Mouse (Mus musculus) midbrain, embryonic 12.5 days (tissue): ENCODE measurements at regions not wholly inside any gene's neighbourhood (a gene's known extent, or its start where the extent isn't known, plus 50 kb on each side); places are given as distances from the start of the nearest gene placed in this dataset.

ENCODE experiments used
- ATAC-seq: fragments of 200-750 bp; cut with Nextera tagmentation; 2 replicates; pipeline ENCODE4 v1.8.0; 2017; ENCODE audit warnings: low read depth, moderate TSS enrichment, moderate library complexity; ENCODE audit not compliant: low FRiP score
- H3K27ac ChIP-seq: fragments of 300-500 bp; sonication (generic); replicated peaks from 2 replicates; pipeline ENCODE4 v1.5.1; 2016; ENCODE audit warnings: mild to moderate bottlenecking
- H3K27me3 ChIP-seq: fragments of 300-500 bp; sonication (generic); 2 replicates; pipeline ENCODE4 v1.6.1; 2016; ENCODE audit warnings: mild to moderate bottlenecking
- H3K36me3 ChIP-seq: fragments of 300-500 bp; sonication (generic); 2 replicates; pipeline ENCODE4 v1.6.1; 2016
- H3K4me1 ChIP-seq: fragments of 300-500 bp; sonication (generic); 2 replicates; pipeline ENCODE4 v1.6.1; 2016
- H3K4me2 ChIP-seq: fragments of 300-500 bp; sonication (generic); replicated peaks from 2 replicates; pipeline ENCODE4 v1.6.1; 2016; ENCODE audit warnings: mild to moderate bottlenecking, moderate library complexity
- H3K4me3 ChIP-seq: fragments of 300-500 bp; sonication (generic); 2 replicates; pipeline ENCODE4 v1.5.1; 2016; ENCODE audit warnings: mild to moderate bottlenecking
- H3K9ac ChIP-seq: fragments of 300-500 bp; sonication (generic); replicated peaks from 2 replicates; pipeline ENCODE4 v1.6.1; 2016; ENCODE audit warnings: mild to moderate bottlenecking, moderate library complexity
- H3K9me3 ChIP-seq: fragments of 300-500 bp; sonication (generic); 2 replicates; pipeline ENCODE4 v1.6.1; 2016; ENCODE audit warnings: mild to moderate bottlenecking
- WGBS: fragments of 180-500 bp; shearing (Covaris S2); methylation state at CpG from one replicate; pipeline ENCODE4 v1.1.7; 2016; 5-methylcytosine and 5-hydroxymethylcytosine counted together

DNA sequence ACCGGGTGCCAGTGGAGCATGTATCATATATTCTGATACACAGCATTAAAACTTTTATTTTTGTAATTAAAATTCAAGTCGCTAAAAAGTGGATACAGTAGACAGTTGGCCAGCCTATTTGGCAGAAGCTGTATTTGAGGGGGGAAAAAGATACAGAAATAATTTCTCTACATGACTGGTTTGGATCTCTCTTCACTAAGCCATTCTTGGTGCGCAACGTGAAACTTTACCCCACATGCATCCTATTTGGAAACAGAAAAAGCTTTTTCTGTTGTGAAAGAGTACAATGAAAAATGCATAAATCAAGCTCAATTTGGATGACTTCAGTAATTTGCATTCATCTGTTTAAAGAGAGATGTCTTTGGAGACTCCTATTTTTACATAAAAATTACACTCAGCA lies 303.2 kb downstream of the Rergl start:
- 85% methylated on average over 4 of the region's 4 CpGs for WGBS
- no peak overlapping the region for H3K27ac ChIP-seq
- no peak for ATAC-seq
- no peaks in the 10 kb centered on the region for H3K9me3 ChIP-seq
- H3K4me3 ChIP-seq: no peak overlapping the region
- no peaks in the 10 kb centered on the region for H3K4me1 ChIP-seq
- H3K27me3 ChIP-seq: no peaks in the 10 kb centered on the region
- H3K36me3 ChIP-seq: no peaks in the 10 kb centered on the region
- H3K9ac ChIP-seq: no peak overlapping the region
- H3K4me2 ChIP-seq: no peak overlapping the region

DNA sequence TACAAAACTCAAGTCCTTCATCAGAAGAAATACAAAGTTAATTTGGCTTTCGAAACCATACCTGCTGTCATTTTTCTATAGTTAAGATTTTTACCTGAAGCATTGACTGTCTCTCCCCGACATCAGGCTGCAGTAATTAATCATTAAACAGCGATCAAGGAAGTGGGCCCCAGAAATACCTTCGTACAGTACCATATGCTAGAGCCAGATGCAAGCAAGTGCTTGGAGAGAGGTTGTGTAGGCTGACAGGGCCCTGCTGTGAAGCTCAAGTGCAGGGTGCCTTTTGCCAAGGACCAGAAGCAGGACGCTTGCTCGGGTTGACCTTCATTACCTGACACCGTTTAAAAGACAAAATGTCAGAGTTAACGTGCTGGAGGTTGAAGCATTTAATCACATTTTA lies 315.3 kb downstream of the Rergl start:
- Histone ChIP-seq H3K27me3 (no peaks in the 10 kb centered on the region), H3K4me2 (no peak overlapping the region), H3K9me3 (no peaks in the 10 kb centered on the region), H3K4me3 (no peak overlapping the region), H3K9ac (no peak overlapping the region), H3K4me1 (no peaks in the 10 kb centered on the region), H3K36me3 (no peaks in the 10 kb centered on the region), H3K27ac (no peak overlapping the region)
- 79% methylated on average over 8 of the region's 8 CpGs for WGBS
- ATAC-seq: no peak

DNA sequence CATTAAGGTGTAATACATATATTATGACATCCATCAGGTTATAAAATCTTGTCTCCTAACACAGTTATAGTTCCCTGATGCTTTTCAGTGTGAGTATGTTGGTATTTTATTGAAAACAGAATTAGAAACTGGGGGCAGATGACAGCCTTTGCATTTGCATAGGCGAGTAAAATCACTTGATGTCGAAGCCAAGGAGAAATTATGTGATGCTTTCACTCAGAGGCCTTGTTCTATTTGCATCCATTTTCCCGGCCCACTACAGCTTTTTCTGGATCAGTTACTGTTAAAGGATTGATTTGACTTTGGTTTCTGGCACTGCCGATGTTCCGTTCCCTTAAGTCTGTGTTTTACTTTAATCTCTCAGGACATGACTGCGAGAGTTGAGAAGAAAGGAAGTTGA lies 341.4 kb downstream of the Rergl start:
- Histone ChIP-seq H3K4me2 (no peak overlapping the region), H3K36me3 (no peaks in the 10 kb centered on the region), H3K9ac (no peak overlapping the region), H3K4me3 (no peak overlapping the region), H3K9me3 (no peaks in the 10 kb centered on the region), H3K27me3 (no peaks in the 10 kb centered on the region), H3K27ac (no peak overlapping the region), H3K4me1 (no peaks in the 10 kb centered on the region)
- WGBS: 90% methylated on average over 6 of the region's 6 CpGs
- no peak for ATAC-seq

DNA sequence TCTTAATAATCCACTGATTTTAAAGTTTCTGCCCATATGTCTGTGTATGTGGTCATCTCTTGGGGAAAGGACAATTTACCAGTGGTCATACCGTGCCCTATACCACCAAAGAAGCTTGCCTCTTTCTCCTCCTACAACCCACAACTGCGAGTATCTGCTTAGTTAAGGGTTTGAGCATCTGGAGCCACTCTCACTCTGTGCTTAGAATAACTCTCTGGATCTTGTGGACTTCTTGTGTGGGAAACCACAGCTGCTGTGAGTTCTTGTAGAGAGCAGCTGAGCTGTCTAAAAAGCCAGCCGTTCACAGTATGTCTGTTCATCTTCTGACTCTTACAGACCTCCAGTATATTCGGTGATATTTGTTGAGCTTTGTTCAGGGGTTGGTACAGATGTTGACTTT lies 342.0 kb downstream of the Rergl start:
- 82% methylated on average over 4 of the region's 4 CpGs for WGBS
- H3K4me2 ChIP-seq: no peak overlapping the region

DNA sequence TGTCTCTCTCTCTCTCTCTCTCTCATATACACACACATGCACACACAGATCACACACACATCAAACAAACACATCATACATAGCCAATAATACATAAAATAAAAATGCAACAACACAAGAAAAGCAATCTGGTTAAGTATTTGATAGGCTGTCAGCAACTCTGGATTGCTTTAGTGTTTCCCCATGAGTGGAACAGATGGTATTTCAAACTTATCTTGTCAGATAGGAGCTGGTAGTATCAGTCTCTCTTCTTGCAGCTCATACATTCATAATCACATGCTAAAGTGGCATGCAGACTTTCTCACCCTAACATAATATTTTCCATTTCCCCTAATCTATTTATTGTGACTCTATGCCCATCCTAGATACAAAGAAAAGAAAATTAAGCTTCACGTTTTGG lies 347.0 kb downstream of the Rergl start:
- no peaks in the 10 kb centered on the region for H3K4me1 ChIP-seq
- H3K27me3 ChIP-seq: no peaks in the 10 kb centered on the region

More for the DNA sequence above, 342.0 kb downstream of the Rergl start:
- Histone ChIP-seq H3K27ac (no peak overlapping the region), H3K27me3 (no peaks in the 10 kb centered on the region), H3K4me1 (no peaks in the 10 kb centered on the region), H3K36me3 (no peaks in the 10 kb centered on the region), H3K9ac (no peak overlapping the region), H3K9me3 (no peaks in the 10 kb centered on the region), H3K4me3 (no peak overlapping the region)
- no peak for ATAC-seq

DNA sequence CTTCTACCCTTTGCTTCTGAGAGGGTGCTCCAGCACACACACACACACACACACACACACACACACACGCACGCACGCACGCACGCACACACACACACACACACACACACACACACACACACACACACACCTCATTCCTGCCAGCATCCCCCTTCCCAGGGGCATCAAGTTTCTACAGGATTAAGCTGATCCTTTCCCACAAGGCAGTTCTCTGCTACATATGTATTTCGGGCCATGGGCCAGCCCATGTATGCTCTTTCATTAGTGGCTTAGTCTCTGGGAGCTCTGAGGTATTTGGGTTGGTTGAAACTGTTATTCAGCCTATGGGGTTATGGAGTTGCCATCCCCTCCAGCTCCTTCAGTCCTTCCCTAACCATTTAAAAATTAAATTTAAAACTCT lies 366.1 kb downstream of the Rergl start:
- no peak overlapping the region for H3K4me2 ChIP-seq
- no peak for ATAC-seq
- H3K9me3 ChIP-seq: no peaks in the 10 kb centered on the region
- H3K27ac ChIP-seq: no peak overlapping the region
- no peaks in the 10 kb centered on the region for H3K36me3 ChIP-seq
- H3K4me1 ChIP-seq: no peaks in the 10 kb centered on the region
- no peak overlapping the region for H3K4me3 ChIP-seq
- no peaks in the 10 kb centered on the region for H3K27me3 ChIP-seq
- WGBS: 88% methylated on average over 1 of the region's 6 CpGs
- no peak overlapping the region for H3K9ac ChIP-seq

More for the DNA sequence above, 347.0 kb downstream of the Rergl start:
- H3K4me2 ChIP-seq: no peak overlapping the region
- H3K36me3 ChIP-seq: no peaks in the 10 kb centered on the region
- no peak for ATAC-seq
- WGBS: 88% methylated on average over 1 of the region's 1 CpGs
- no peak overlapping the region for H3K27ac ChIP-seq
- no peaks in the 10 kb centered on the region for H3K9me3 ChIP-seq
- no peak overlapping the region for H3K4me3 ChIP-seq
- H3K9ac ChIP-seq: no peak overlapping the region

DNA sequence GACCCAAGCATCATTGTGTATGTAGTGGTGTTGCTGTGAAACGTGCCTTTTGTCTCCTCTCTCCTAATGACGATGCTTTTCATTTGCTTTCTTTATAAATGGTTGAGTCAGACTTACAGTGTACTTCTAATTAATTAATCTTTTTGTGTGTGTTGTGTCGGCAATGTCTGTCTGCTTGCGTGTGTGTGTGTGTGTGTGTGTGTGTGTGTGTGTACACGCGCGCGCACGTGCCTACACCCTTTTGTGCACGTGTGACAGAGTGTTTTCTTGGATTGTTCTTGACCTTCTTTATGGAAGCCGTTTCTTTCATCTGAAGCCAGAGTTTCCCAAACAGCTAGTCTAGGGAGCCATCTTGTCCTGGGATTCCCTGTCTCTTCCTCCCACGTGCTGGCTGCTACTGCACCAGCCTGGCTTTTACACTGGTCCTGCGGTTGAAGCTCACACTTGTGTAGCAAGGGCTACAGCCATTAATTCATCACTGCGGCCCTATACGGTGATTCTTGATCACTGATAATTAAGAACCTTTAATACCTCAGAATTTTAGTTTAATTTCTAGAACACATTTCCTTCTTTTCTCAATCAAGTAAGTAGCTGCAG lies 369.6 kb downstream of the Rergl start:
- Histone ChIP-seq H3K4me2 (no peak overlapping the region), H3K9me3 (no peaks in the 10 kb centered on the region), H3K9ac (no peak overlapping the region), H3K4me3 (no peak overlapping the region), H3K36me3 (no peaks in the 10 kb centered on the region), H3K4me1 (no peaks in the 10 kb centered on the region), H3K27ac (no peak overlapping the region), H3K27me3 (no peaks in the 10 kb centered on the region)
- WGBS: 83% methylated on average over 15 of the region's 15 CpGs
- peak; percentile 44; the same call in 1 of the 2 replicates for ATAC-seq

DNA sequence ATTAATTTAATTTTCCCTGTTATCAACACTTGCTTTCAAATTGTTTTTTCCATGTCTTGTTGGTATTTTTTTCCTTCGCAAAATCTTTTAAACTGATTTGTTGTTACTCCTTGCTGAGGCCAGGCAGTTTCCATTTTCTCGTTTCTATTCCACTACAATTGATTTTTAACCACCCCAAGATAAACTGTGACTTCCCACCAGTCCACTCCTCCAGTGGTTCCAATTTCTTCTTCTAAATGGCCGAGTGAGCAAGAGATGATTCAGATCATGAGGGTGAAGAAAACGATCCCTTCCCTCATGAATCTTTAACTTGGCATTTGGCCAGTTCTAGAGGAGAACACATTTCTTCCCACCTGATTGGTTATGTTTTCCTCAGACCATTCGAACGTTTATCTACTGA lies 393.5 kb downstream of the Rergl start:
- ATAC-seq: no peak
- WGBS: 84% methylated on average over 6 of the region's 6 CpGs
- H3K36me3 ChIP-seq: no peaks in the 10 kb centered on the region
- no peaks in the 10 kb centered on the region for H3K9me3 ChIP-seq
- no peaks in the 10 kb centered on the region for H3K4me1 ChIP-seq
- no peak overlapping the region for H3K4me3 ChIP-seq
- H3K9ac ChIP-seq: no peak overlapping the region
- no peak overlapping the region for H3K4me2 ChIP-seq
- H3K27me3 ChIP-seq: no peaks in the 10 kb centered on the region
- H3K27ac ChIP-seq: no peak overlapping the region

DNA sequence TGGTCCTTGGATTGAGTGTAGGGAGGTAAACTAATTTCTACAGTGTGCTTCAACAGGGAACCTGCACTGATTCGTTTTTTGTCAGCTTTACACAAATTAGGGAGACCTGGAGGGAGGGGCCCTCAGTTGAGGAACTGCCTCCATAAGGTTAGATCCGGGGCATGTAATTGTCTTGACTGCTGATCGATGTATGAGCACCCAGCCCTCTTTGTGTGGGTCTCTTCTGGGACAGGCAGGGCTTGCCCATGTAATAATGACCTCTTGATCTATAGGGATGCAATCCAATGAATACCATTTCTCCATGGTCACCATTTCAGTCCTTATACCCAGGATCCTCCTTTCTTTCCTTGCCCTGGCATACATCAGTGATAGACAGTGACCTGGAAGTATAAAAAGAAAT lies 398.4 kb downstream of the Rergl start:
- H3K27ac ChIP-seq: no peak overlapping the region
- WGBS: 56% methylated on average over 3 of the region's 3 CpGs
- H3K4me2 ChIP-seq: no peak overlapping the region
- H3K36me3 ChIP-seq: no peaks in the 10 kb centered on the region
- no peaks in the 10 kb centered on the region for H3K4me1 ChIP-seq
- no peaks in the 10 kb centered on the region for H3K9me3 ChIP-seq
- peak; percentile 76; the same call in 1 of the 2 replicates for ATAC-seq
- H3K27me3 ChIP-seq: no peaks in the 10 kb centered on the region
- H3K9ac ChIP-seq: no peak overlapping the region
- no peak overlapping the region for H3K4me3 ChIP-seq

DNA sequence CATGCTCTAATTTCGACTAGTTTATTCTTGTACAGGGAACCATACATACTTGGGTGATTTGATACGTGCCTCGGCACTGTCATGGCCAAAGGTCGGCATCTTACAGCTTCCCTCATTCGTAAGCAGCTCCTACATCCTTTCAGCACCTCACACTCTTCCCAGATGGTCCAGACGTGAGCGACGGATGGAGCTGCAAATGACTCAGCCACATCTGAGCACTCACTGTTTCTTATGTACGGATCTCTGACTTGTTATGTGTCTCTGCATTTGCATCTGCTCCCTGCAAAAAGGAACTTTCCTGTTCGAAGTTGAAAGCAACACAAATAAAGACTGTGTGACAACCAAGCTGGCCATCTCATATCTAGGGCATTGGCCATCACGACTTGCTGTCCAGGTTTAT lies 402.5 kb downstream of the Rergl start:
- Histone ChIP-seq H3K36me3 (no peaks in the 10 kb centered on the region), H3K4me1 (no peaks in the 10 kb centered on the region), H3K27me3 (no peaks in the 10 kb centered on the region), H3K9ac (no peak overlapping the region), H3K9me3 (no peaks in the 10 kb centered on the region), H3K27ac (no peak overlapping the region), H3K4me3 (no peak overlapping the region), H3K4me2 (no peak overlapping the region)
- ATAC-seq: no peak
- 91% methylated on average over 11 of the region's 11 CpGs for WGBS

DNA sequence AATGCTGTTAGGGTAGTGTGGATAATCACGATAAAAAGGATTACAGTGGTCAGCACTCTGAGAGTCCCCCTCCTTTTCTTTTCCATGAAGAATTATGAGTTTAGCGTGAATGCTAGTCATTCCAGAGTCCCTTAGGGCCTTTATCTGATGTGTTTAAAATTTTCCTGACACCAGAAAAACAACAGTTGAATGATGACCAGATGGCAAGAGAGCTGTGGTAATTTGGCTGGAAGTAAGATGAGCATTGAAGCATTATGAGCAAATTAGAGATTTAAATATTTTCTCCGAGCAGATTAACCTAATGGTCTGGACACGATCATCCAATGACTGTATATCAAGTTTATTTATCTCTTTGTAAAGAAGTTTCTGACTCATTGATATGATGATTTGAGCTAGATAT lies 417.1 kb upstream of the Igbp1b start:
- Histone ChIP-seq H3K4me2 (no peak overlapping the region), H3K4me1 (no peaks in the 10 kb centered on the region), H3K9ac (no peak overlapping the region), H3K36me3 (no peaks in the 10 kb centered on the region), H3K4me3 (no peak overlapping the region), H3K27ac (no peak overlapping the region), H3K9me3 (no peaks in the 10 kb centered on the region), H3K27me3 (no peaks in the 10 kb centered on the region)
- WGBS: 48% methylated on average over 4 of the region's 4 CpGs
- peak; percentile 30; the same call in 1 of the 2 replicates for ATAC-seq

DNA sequence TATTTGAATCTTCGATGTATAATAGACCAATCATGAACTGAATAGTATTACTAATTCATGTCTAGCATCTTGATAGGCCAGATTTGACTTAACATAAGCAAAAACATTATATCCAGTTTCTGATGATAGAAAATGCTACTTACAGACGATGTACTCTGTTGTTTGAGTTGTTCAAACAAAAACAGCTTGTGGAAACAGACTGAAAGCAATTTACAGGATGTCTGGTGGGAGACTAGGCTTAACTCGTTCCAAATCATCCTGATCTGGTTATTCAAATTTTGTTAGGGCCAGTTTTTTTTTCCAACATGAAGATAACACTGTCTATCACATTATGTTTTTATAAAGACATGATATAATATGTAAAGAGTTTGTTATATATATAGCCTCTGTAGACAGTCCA lies 369.4 kb upstream of the Igbp1b start:
- Histone ChIP-seq H3K36me3 (no peaks in the 10 kb centered on the region), H3K9ac (no peak overlapping the region), H3K4me3 (no peak overlapping the region), H3K4me1 (no peaks in the 10 kb centered on the region), H3K4me2 (no peak overlapping the region), H3K9me3 (no peaks in the 10 kb centered on the region), H3K27ac (no peak overlapping the region), H3K27me3 (no peaks in the 10 kb centered on the region)
- no peak for ATAC-seq
- WGBS: 82% methylated on average over 3 of the region's 3 CpGs

DNA sequence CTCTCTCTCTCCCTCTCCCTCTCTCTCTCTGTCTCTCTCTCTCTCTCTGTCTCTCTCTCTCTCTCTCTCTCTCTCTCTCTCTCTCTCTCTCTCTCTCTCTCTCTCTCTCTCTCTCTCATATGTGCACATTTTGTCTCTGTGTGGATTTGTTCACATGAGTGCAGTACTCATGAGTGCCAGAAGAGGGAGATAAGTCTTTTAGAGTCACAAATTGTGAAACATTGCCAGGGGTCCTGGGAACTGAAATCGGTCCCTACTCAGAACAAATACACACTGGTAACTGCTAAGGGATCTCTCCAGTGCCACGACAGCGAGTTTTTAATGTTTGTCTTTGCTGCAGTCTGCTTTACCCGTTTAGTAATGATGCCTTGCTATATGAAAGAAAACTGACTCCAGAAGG lies 356.2 kb upstream of the Igbp1b start:
- ATAC-seq: no peak
- WGBS: 91% methylated on average over 4 of the region's 4 CpGs
- no peak overlapping the region for H3K4me3 ChIP-seq
- H3K27me3 ChIP-seq: no peaks in the 10 kb centered on the region
- no peaks in the 10 kb centered on the region for H3K4me1 ChIP-seq
- no peak overlapping the region for H3K4me2 ChIP-seq
- H3K36me3 ChIP-seq: no peaks in the 10 kb centered on the region
- no peak overlapping the region for H3K9ac ChIP-seq
- no peak overlapping the region for H3K27ac ChIP-seq
- H3K9me3 ChIP-seq: no peaks in the 10 kb centered on the region
